Mouse (Mus musculus) small intestine, adult 2 months (tissue): ENCODE measurements around the gene Rasal3.

Experiments used
- CTCF ChIP-seq: fragments of 200-500 bp; IDR thresholded peaks from 2 replicates; pipeline ENCODE4 v1.5.1; 2012; ENCODE audit warnings: low read depth, mild to moderate bottlenecking, control low read depth, inconsistent platforms, low read length, moderate library complexity, mixed read lengths; ENCODE audit not compliant: insufficient replicate concordance, insufficient read length; ENCODE audit errors: extremely low read depth
- POLR2A ChIP-seq: fragments of 200-500 bp; IDR thresholded peaks from 2 replicates; pipeline ENCODE4 v1.6.1; 2012; ENCODE audit warnings: low read depth, mild to moderate bottlenecking, control low read depth, inconsistent platforms, low read length, moderate library complexity

DNA sequence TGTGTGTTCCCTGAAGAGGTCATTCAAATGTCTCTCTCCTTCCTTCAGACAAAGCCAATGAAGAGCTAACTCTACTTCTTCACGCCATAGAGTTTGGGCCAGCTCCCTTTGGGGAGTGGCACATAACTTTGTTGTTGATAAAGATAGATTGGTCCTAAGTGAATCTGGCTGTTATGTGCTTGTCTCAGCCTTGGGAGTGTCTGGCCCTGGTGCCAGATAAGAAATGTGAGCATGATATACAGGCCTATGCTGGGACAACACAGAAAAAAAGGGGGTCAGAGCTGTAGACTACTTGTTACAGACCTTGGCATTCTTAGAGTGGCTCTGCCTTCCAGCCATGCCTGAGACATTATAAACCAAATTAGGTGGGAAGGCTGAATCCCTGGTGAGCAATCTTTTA lies 38.1 kb downstream of the Rasal3 start:
- TF ChIP-seq CTCF (no peak), POLR2A (no peak)
